17 mouse cellular contexts compared by ENCODE assay signal in genomic region chr12:39154689-39155088, GRCm38 (mm10).
A peak's percentile ranks its signal among the peaks of the same experiment; 100 is the strongest.
DNase-seq lines count a peak whose midpoint lies in the region; ATAC-seq and TF ChIP-seq lines count a peak whose summit lies in the region.
"Had no signal": no experiment of that assay in that cellular context is flagged by ENCODE, and none has a peak within 500 bp of the region (broad histone marks: within the 10 kb centered on the region; RNA-seq: fewer than 3 reads in every experiment).

No protein-coding gene starts in this region.

- no peak for TF ChIP-seq CTCF in brain, embryonic 14.5 days (IDR thresholded peaks at IDR 0.05; ENCODE audit: borderline replicate concordance, extremely low read depth, insufficient read depth, insufficient read length)

- 43% methylated on average over 6 of the region's 6 CpGs for WGBS in embryonic facial prominence, embryonic 14.5 days
- 71% methylated on average over 6 of the region's 6 CpGs for WGBS in kidney, embryonic 15.5 days

- peak; percentile 72 for ATAC-seq in embryonic facial prominence, embryonic 14.5 days (ENCODE audit: low read depth)
- no peak for ATAC-seq in kidney, embryonic 15.5 days (replicated peaks; ENCODE audit: low FRiP score)
- ATAC-seq: forebrain, embryonic 13.5 days; hindbrain, postnatal 0 days; midbrain, embryonic 15.5 days had no signal

- no peaks in the 10 kb centered on the region for H3K27me3 ChIP-seq in embryonic facial prominence, embryonic 14.5 days (replicated peaks; ENCODE audit: control insufficient read depth, insufficient read depth, low read length)
- H3K27me3 ChIP-seq in kidney, embryonic 15.5 days = no peaks in the 10 kb centered on the region
- H3K27me3 ChIP-seq: embryonic facial prominence, embryonic 13.5 days; forebrain, embryonic 13.5 days; midbrain, embryonic 15.5 days had no signal

- H3K9me3 ChIP-seq in embryonic facial prominence, embryonic 14.5 days (ENCODE audit: control insufficient read depth, low read length) = no peaks in the 10 kb centered on the region
- no peaks in the 10 kb centered on the region for H3K9me3 ChIP-seq in kidney, embryonic 15.5 days (replicated peaks)
- H3K9me3 ChIP-seq: embryonic facial prominence, embryonic 13.5 days; forebrain, embryonic 13.5 days; midbrain, embryonic 15.5 days had no signal

- H3K36me3 ChIP-seq in embryonic facial prominence, embryonic 14.5 days (ENCODE audit: control insufficient read depth, insufficient read depth, low read length) = no peaks in the 10 kb centered on the region
- H3K36me3 ChIP-seq in kidney, embryonic 15.5 days = no peaks in the 10 kb centered on the region
- H3K36me3 ChIP-seq: embryonic facial prominence, embryonic 13.5 days; midbrain, embryonic 15.5 days had no signal

- no peaks in the 10 kb centered on the region for H3K4me1 ChIP-seq in embryonic facial prominence, embryonic 14.5 days (ENCODE audit: control insufficient read depth, insufficient read depth, low read length)
- H3K4me1 ChIP-seq in kidney, embryonic 15.5 days = no peaks in the 10 kb centered on the region
- H3K4me1 ChIP-seq: forebrain, embryonic 13.5 days; midbrain, embryonic 15.5 days had no signal

- H3K4me2 ChIP-seq in embryonic facial prominence, embryonic 14.5 days (ENCODE audit: low read depth, low read length) = no peak overlapping the region
- H3K4me2 ChIP-seq in kidney, embryonic 15.5 days = no peak overlapping the region
- H3K4me2 ChIP-seq: embryonic facial prominence, embryonic 13.5 days; forebrain, embryonic 13.5 days; midbrain, embryonic 15.5 days had no signal

- intact Hi-C loops in left cerebral cortex, postnatal 4 days (cut with DNase I) = no loop called here
- intact Hi-C loops in left cerebral cortex, postnatal 14 days (cut with DNase I) = no loop called here

- no peak for TF ChIP-seq POLR2A in brain, embryonic 14.5 days (IDR thresholded peaks at IDR 0.05; ENCODE audit: borderline replicate concordance, extremely low read depth, insufficient read depth, insufficient read length, poor library complexity, severe bottlenecking)

- H3K4me3 ChIP-seq in embryonic facial prominence, embryonic 14.5 days (ENCODE audit: low read depth, low read length) = no peak overlapping the region
- no peak overlapping the region for H3K4me3 ChIP-seq in kidney, embryonic 15.5 days (replicated peaks)
- H3K4me3 ChIP-seq: embryonic facial prominence, embryonic 13.5 days; forebrain, embryonic 13.5 days; midbrain, embryonic 15.5 days had no signal

- H3K9ac ChIP-seq in embryonic facial prominence, embryonic 14.5 days (ENCODE audit: low read depth, low read length) = no peak overlapping the region
- H3K9ac ChIP-seq in kidney, embryonic 15.5 days = no peak overlapping the region
- H3K9ac ChIP-seq: embryonic facial prominence, embryonic 13.5 days; forebrain, embryonic 13.5 days; midbrain, embryonic 15.5 days had no signal

- peak; percentile 15 for DNase-seq in cerebellum, adult 11-12 months
- DNase-seq in cerebellum, postnatal 4 days (ENCODE audit: low spot score in 2 of 2) = no peak
- DNase-seq in left cerebral cortex, postnatal 4 days = peak; percentile 3
- DNase-seq in left cerebral cortex, postnatal 14 days (ENCODE audit: low spot score in 2 of 2) = no peak
- peak; percentile 11 for DNase-seq in brain, embryonic 14.5 days (ENCODE audit: low read depth)
- DNase-seq in embryonic facial prominence, embryonic 14.5 days (ENCODE audit: low spot score) = peak; percentile 63
- DNase-seq in urinary bladder, postnatal 36 days (ENCODE audit: low spot score in 2 of 2) = no peak
- DNase-seq: adrenal gland, postnatal 10 days; kidney, adult 18-20 months; layer of hippocampus, postnatal 36 days; thymus, postnatal 25 days had no signal

- H3K27ac ChIP-seq in embryonic facial prominence, embryonic 14.5 days (replicated peaks; ENCODE audit: low read depth, low read length) = no peak overlapping the region
- H3K27ac ChIP-seq in kidney, embryonic 15.5 days = no peak overlapping the region
- H3K27ac ChIP-seq: embryonic facial prominence, embryonic 13.5 days; forebrain, embryonic 13.5 days; hindbrain, postnatal 0 days; macrophage; midbrain, embryonic 15.5 days had no signal

Comparison
In these comparisons a context has a peak if more than half of its experiments do, and no peak if none do; other contexts are left out.
1. DNase-seq: peak in cerebellum, adult 11-12 months (single experiment), left cerebral cortex, postnatal 4 days (single experiment), brain, embryonic 14.5 days (single experiment) and embryonic facial prominence, embryonic 14.5 days (single experiment); none in cerebellum, postnatal 4 days (0 of 2), left cerebral cortex, postnatal 14 days (0 of 2) and urinary bladder, postnatal 36 days (0 of 2).